Mouse (Mus musculus): ENCODE results near the gene Adgrf3. TPM values are rescaled to one million over a fixed set of nuclear protein-coding genes. Genes with fewer than 3 reads are reported as not detected.

Adgrf3 gene
- total RNA-seq (2023), result not detected

GRCm38 (mm10) chr5:30205493-30205892 lies at the start of gene Adgrf3:
Adgrf3 (minus strand) TSS chr5:30205722.

GRCm38 (mm10) chr5:30232271-30232971 lies 26.9 kb upstream of the Adgrf3 start, which contains the start of gene Selenoi:
Selenoi (plus strand) TSS chr5:30232581.

GRCm38 (mm10) chr5:30154474-30155394 lies 50.8 kb downstream of the Adgrf3 start, which contains the start of the genes Hadha and Hadhb:
Hadha (minus strand) TSS chr5:30155162.
Hadhb (plus strand) TSS chr5:30155248.

Other genes starting within 250 kb of the Adgrf3 start
- gene Il6, start 192.6 kb downstream of the Adgrf3 start, total RNA-seq (2023), result 0.38 TPM
- gene Tyms, start 132.1 kb downstream of the Adgrf3 start, total RNA-seq (2023), result 6.9 TPM
- not detected for gene Garem2, start 100.6 kb downstream of the Adgrf3 start, total RNA-seq (2023)
- not detected for gene 3110082J24Rik, start 99.6 kb downstream of the Adgrf3 start, total RNA-seq (2023)
- gene Hadha, start 50.6 kb downstream of the Adgrf3 start, total RNA-seq (2023), result 94.6 TPM
- gene Hadhb, start 50.5 kb downstream of the Adgrf3 start, total RNA-seq (2023), result 133 TPM
- gene Selenoi, start 26.9 kb upstream of the Adgrf3 start, total RNA-seq (2023), result 19.1 TPM
- 10.7 TPM for gene Drc1, start 75.7 kb upstream of the Adgrf3 start, total RNA-seq (2023)